Mouse (Mus musculus): ENCODE results near the gene Gatd1. TPM values are rescaled to one million over a fixed set of nuclear protein-coding genes. Genes with fewer than 3 reads are reported as not detected.

The Gatd1 gene
- polyA plus RNA-seq, 1 experiment from 2014 or later = 41.6 TPM

DNA sequence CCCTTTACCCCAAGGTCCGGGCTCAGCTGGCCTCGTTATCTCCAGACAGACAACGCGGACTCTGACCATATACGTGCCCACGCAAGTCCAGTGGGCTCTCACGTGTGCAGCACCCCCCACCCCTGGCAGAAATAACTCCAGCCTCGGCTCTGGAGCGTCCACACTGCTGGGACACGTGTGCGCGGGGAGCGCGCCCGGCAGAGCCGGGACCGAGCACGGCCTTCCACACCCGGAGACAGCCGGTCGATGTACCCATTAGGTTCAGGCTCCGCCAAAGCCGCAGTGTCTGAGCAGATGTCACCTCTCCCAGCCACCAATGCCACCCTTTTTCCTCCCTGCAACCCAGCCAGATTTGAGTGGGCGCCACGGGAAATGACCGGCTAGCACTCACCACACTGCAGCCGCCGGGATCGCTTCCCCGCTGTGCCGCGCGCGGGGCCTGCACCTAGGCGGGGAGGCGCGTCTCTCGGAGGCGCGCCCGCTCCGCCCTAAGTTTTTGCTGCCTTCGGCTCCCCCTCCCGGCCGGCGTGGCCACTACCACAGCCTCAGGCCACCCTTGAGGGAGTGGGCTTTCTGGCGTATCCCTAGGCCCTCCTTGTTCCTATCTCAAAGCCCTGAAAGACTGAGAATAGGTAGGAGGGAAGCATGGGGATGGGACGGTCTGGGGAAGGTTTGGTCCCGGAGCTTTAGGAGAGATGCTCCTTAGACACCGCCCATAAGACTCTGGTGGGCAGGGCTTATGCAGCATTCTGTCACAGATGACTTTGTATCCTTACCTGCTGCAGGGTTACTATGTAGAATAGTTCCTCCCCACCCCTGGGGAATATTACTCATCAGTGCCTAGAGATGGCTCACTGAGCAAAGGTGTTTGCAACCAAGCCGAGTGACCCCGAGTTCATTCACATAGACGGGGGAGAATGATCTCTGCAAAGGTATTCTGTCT is 23.5 kb upstream of the Gatd1 start, which contains the start of gene Slc25a22:
Gene Slc25a22, minus strand, starts transcription at position 715 of the 943 bp plus-strand sequence.
- Histone ChIP-seq H3K4me3 (ENCODE audit: low read depth, low read length) (peak within 1 kb of the TSS; percentile 76), H3K27me3 (replicated peaks; ENCODE audit: control insufficient read depth, insufficient read depth, low read length) (no peaks in the 10 kb centered on the region), H3K4me1 (replicated peaks; ENCODE audit: control insufficient read depth, insufficient read depth, low read length) (peaks cover 39% of the 10 kb centered on the region), H3K9me3 (ENCODE audit: control insufficient read depth, low read length) (no peaks in the 10 kb centered on the region), H3K9ac (ENCODE audit: low read depth, low read length) (peak within 1 kb of the TSS; percentile 85), H3K4me2 (peak within 1 kb of the TSS; percentile 98), H3K27ac (ENCODE audit: low read depth, low read length) (peak within 1 kb of the TSS; percentile 68), H3K36me3 (ENCODE audit: control insufficient read depth, insufficient read depth, low read length) (peaks cover 32% of the 10 kb centered on the region)
- peak; percentile 79 for ATAC-seq (replicated peaks; ENCODE audit: low FRiP score)
- 6% methylated on average over 53 of the region's 53 CpGs for WGBS
- peak; percentile 89 for DNase-seq (ENCODE audit: low spot score)

DNA sequence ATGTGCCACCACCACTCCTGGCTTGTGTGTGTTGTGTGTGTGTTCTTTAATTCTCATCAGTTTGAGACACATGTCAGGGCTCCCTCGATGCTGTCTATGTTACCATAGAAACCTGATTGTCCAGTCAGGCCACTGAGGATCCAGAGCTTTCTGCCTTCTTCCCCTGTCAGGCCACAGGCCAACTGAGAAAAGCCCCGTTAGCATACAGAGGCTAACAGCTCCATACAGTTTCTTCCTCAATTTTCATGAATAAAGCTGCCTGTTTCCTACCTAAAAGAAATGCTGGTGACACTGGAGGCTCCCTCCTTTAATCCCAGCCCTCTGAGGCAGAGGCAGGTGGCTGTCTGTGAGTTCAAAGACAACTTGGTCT is 22.6 kb upstream of the Gatd1 start:
- peaks cover 34% of the 10 kb centered on the region for H3K36me3 ChIP-seq (ENCODE audit: control insufficient read depth, insufficient read depth, low read length)
- H3K4me2 ChIP-seq = peak overlapping the region; percentile 98
- H3K27ac ChIP-seq (ENCODE audit: low read depth, low read length) = peak overlapping the region; percentile 68; the same call in 1 of the 2 replicates
- H3K9me3 ChIP-seq (ENCODE audit: control insufficient read depth, low read length) = no peaks in the 10 kb centered on the region
- 43% methylated on average over 2 of the region's 2 CpGs for WGBS
- peaks cover 33% of the 10 kb centered on the region for H3K4me1 ChIP-seq (replicated peaks; ENCODE audit: control insufficient read depth, insufficient read depth, low read length)
- no peaks in the 10 kb centered on the region for H3K27me3 ChIP-seq (replicated peaks; ENCODE audit: control insufficient read depth, insufficient read depth, low read length)
- ATAC-seq (replicated peaks; ENCODE audit: low FRiP score) = no peak
- H3K4me3 ChIP-seq (ENCODE audit: low read depth, low read length) = peak overlapping the region; percentile 76
- no peak for DNase-seq (ENCODE audit: low spot score)
- peak overlapping the region; percentile 85; the same call in 1 of the 2 replicates for H3K9ac ChIP-seq (ENCODE audit: low read depth, low read length)

DNA sequence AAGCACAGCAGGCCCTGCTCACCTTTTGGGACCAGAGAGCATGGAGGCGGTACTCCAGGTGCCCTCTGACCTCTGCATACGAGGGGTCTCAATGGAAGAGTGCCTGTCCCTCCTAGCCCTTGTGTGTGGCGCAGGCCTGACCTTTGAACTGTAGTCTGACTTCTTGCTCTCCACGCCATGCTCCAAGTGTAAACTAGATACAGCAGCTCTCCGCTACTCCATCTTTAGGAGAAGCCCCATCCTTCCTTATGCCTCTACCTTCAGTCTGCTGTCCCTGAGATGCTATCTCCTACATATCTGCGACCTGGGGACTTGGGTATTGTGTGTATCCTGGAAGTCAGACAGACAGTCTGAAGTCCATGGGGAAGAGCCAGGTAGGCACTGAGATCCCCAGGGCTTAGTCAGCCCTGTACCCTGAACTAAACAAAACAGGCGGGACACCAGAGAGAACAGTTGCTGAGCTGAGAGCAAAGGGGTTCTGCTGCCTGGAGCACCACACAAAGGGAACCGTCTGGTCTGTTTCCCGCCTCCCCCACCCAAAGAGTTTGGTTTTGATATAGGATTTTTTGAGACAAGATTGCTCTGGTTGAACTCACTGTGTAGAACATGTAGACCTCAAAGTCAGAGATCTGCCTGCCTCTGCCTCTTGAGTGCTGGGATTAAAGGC is 22.1 kb upstream of the Gatd1 start:
- Histone ChIP-seq H3K9me3 (ENCODE audit: control insufficient read depth, low read length) (no peaks in the 10 kb centered on the region), H3K36me3 (ENCODE audit: control insufficient read depth, insufficient read depth, low read length) (peaks cover 30% of the 10 kb centered on the region), H3K27me3 (replicated peaks; ENCODE audit: control insufficient read depth, insufficient read depth, low read length) (no peaks in the 10 kb centered on the region), H3K4me2 (peak overlapping the region; percentile 98), H3K9ac (ENCODE audit: low read depth, low read length) (no peak overlapping the region), H3K4me3 (ENCODE audit: low read depth, low read length) (peak overlapping the region; percentile 52), H3K27ac (ENCODE audit: low read depth, low read length) (peak overlapping the region; percentile 35), H3K4me1 (replicated peaks; ENCODE audit: control insufficient read depth, insufficient read depth, low read length) (peaks cover 31% of the 10 kb centered on the region)
- WGBS = 75% methylated on average over 9 of the region's 9 CpGs
- DNase-seq (ENCODE audit: low spot score) (no peak), ATAC-seq (replicated peaks; ENCODE audit: low FRiP score) (no peak)

DNA sequence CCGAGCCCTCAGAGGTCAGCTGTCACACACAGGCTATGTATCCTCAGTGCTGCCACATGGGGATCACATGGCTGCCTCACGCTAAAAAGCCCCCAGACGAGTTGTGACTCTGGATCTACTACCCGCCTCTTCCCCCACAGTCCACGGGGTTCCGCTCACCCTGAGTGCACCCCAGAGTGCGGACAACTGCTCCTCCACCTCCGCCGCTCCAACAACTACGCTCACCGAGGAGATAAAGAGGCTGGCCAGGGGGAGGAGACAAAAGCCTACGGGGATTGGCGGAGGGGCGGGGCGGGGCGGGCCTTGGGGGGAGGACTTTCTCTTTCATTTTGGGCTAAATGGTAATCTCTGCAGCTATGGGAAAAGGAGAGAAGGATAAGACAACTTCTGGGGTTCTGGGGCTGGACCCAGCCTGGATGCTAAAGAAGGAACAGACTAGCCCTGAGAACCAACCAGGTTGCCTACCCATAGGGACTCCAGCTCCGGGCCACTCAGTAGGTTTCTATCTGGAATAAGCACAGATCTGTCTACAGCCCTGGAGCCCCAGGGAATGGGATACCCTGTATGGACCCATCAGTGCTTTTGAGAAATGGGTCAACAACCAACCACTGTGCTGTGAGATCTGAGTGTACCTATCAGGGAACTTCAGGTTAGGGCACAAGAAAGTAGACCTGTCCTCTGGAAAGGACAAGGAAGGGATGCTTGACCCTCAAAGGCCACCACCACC is 21.4 kb upstream of the Gatd1 start:
- 4% methylated on average over 17 of the region's 17 CpGs for WGBS
- H3K4me3 ChIP-seq (ENCODE audit: low read depth, low read length) = peak overlapping the region; percentile 52
- peaks cover 31% of the 10 kb centered on the region for H3K4me1 ChIP-seq (replicated peaks; ENCODE audit: control insufficient read depth, insufficient read depth, low read length)
- H3K4me2 ChIP-seq = peak overlapping the region; percentile 98
- H3K9ac ChIP-seq (ENCODE audit: low read depth, low read length) = peak overlapping the region; percentile 53; the same call in 1 of the 2 replicates
- H3K9me3 ChIP-seq (ENCODE audit: control insufficient read depth, low read length) = no peaks in the 10 kb centered on the region
- peak; percentile 64 for ATAC-seq (replicated peaks; ENCODE audit: low FRiP score)
- H3K27me3 ChIP-seq (replicated peaks; ENCODE audit: control insufficient read depth, insufficient read depth, low read length) = no peaks in the 10 kb centered on the region
- peaks cover 27% of the 10 kb centered on the region for H3K36me3 ChIP-seq (ENCODE audit: control insufficient read depth, insufficient read depth, low read length)
- peak overlapping the region; percentile 35 for H3K27ac ChIP-seq (ENCODE audit: low read depth, low read length)
- DNase-seq (ENCODE audit: low spot score) = peak; percentile 75

DNA sequence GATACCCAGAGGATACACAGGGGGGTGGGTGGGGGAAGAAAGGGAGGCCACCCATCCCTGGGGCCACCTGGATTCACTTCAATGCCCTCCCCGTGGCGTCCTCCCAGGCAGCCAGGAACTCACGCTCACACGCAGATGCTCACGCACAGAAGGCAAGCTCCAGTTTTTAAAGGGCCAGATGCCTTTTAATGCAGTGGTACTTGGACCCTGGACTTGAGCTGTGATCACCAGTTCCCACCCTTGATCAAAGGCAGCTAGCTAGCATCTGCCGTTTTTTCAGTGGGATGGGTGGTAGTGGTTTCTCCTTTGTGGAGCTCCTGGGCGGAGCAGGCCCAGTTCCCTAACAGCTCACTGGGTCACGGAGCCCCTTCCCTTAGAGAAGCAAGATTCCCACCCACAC is 20.5 kb upstream of the Gatd1 start:
- Histone ChIP-seq H3K4me3 (ENCODE audit: low read depth, low read length) (peak overlapping the region; percentile 52), H3K36me3 (ENCODE audit: control insufficient read depth, insufficient read depth, low read length) (peaks cover 24% of the 10 kb centered on the region), H3K27ac (ENCODE audit: low read depth, low read length) (peak overlapping the region; percentile 32; the same call in 1 of the 2 replicates), H3K27me3 (replicated peaks; ENCODE audit: control insufficient read depth, insufficient read depth, low read length) (no peaks in the 10 kb centered on the region), H3K4me1 (replicated peaks; ENCODE audit: control insufficient read depth, insufficient read depth, low read length) (peaks cover 35% of the 10 kb centered on the region), H3K9me3 (ENCODE audit: control insufficient read depth, low read length) (no peaks in the 10 kb centered on the region), H3K9ac (ENCODE audit: low read depth, low read length) (peak overlapping the region; percentile 53; the same call in 1 of the 2 replicates), H3K4me2 (peak overlapping the region; percentile 98)
- 35% methylated on average over 8 of the region's 8 CpGs for WGBS
- ATAC-seq (replicated peaks; ENCODE audit: low FRiP score) = no peak
- DNase-seq (ENCODE audit: low spot score) = no peak

DNA sequence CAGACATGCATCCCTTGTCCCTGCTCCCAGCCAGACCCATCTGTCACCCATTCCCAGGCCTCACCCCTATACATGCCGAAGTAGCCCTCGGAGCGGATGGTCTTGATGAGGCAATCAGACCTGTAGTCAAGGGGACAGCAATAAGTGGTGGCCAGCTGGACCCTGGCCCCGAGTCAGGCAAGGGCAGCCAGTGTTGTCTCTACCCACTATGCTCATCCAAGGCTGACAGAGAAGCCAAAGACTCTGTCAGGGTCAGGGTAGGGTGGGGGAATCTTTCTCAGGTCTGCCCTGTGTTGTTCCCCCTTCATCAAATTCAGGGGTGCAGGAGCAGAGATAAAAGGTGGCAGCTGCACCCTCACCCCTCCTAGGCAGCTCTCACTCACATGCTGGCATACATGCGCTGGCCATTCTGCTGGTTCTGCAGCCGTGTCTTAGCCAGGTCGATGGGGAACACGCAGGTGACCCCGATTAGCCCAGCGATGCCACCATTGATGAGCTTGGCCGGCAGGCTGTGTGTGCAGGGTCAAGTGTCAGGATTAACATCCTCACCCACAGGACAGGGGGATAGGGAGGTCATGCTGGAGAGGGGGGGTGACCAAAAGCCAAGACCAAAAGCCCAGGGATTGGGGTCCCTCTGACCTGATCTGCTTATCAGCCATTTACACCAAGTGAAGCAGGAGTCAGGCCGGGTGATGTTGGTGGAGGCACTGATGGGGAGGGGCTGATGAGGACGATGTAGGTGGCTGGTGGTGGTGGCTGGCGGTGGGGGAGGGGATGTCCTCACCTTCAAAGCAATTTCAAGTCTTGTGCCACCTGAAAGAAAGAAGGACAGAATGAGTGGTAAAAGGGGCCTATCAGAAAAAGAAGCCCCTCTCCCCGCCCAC is 19.8 kb upstream of the Gatd1 start:
- peaks cover 17% of the 10 kb centered on the region for H3K36me3 ChIP-seq (ENCODE audit: control insufficient read depth, insufficient read depth, low read length)
- ATAC-seq (replicated peaks; ENCODE audit: low FRiP score) (no peak), DNase-seq (ENCODE audit: low spot score) (no peak)
- H3K27ac ChIP-seq (ENCODE audit: low read depth, low read length) = no peak overlapping the region
- H3K4me2 ChIP-seq = peak overlapping the region; percentile 98
- 79% methylated on average over 15 of the region's 15 CpGs for WGBS
- no peak overlapping the region for H3K9ac ChIP-seq (ENCODE audit: low read depth, low read length)
- H3K4me3 ChIP-seq (ENCODE audit: low read depth, low read length) = peak overlapping the region; percentile 52
- no peaks in the 10 kb centered on the region for H3K27me3 ChIP-seq (replicated peaks; ENCODE audit: control insufficient read depth, insufficient read depth, low read length)
- H3K4me1 ChIP-seq (replicated peaks; ENCODE audit: control insufficient read depth, insufficient read depth, low read length) = peaks cover 37% of the 10 kb centered on the region
- no peaks in the 10 kb centered on the region for H3K9me3 ChIP-seq (ENCODE audit: control insufficient read depth, low read length)

DNA sequence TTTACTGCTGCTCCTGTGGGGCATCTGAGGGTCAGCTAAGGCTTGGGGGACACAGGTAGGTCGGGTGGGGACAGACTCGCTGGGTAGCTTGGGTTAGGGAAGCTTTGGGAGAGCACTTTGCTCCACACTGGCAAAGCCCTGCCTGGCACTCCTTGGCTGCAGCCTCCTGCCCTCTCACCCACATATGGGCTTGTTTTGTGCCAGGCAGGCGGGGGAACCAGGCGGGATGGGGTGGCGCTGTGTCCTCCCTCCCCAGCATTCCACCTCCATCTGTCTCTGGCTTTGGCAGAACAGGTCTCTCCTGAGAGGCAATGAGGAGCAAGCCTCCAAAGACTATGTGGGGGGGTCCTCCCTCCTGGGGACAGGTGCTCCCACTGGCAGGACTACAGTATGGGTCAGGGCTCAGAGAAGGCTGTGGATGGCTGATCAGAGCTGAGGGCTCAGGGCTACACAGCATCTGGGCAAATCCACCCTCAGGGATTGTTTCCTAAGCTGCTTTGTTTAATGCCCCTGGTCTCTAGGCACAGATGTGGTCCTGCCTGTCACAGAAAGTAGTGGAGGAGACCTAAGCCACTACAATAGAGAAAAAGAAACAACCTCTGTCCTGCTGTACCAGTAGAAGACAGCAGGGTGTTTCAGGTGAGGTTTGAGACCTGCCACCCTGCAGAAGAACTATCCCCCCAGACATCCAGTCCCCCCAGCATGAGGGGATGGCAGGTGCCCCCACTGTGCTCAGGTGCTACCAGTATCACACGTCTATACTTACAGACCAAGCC is 19.0 kb upstream of the Gatd1 start:
- Histone ChIP-seq H3K9me3 (ENCODE audit: control insufficient read depth, low read length) (no peaks in the 10 kb centered on the region), H3K36me3 (ENCODE audit: control insufficient read depth, insufficient read depth, low read length) (peaks cover 11% of the 10 kb centered on the region; the same call in 1 of the 2 replicates), H3K4me2 (no peak overlapping the region), H3K4me3 (ENCODE audit: low read depth, low read length) (no peak overlapping the region), H3K4me1 (replicated peaks; ENCODE audit: control insufficient read depth, insufficient read depth, low read length) (peaks cover 37% of the 10 kb centered on the region), H3K27me3 (replicated peaks; ENCODE audit: control insufficient read depth, insufficient read depth, low read length) (no peaks in the 10 kb centered on the region), H3K9ac (ENCODE audit: low read depth, low read length) (no peak overlapping the region), H3K27ac (ENCODE audit: low read depth, low read length) (no peak overlapping the region)
- ATAC-seq (replicated peaks; ENCODE audit: low FRiP score) = no peak
- WGBS = 85% methylated on average over 6 of the region's 6 CpGs
- no peak for DNase-seq (ENCODE audit: low spot score)
